Mouse (Mus musculus): Measurements from ENCODE around the gene Gdi2. TPM values are rescaled to one million over a fixed set of nuclear protein-coding genes. Genes with fewer than 3 reads are reported as not detected.

The Gdi2 gene
- total and polyA plus RNA-seq, 2 experiments from 2014 or later: 185 to 396 TPM

GRCm38 (mm10) chr13:3534146-3534545, 3.7 kb upstream of the Gdi2 start:
- no peak overlapping the region for H3K4me2 ChIP-seq (ENCODE audit: low read depth, low read length)
- H3K9ac ChIP-seq (replicated peaks; ENCODE audit: low read length): no peak overlapping the region
- ATAC-seq (no peak), DNase-seq (ENCODE audit: low spot score) (no peak)
- 0 out of 2 replicates have a peak, but pooled peaks cover under 1% of the 10 kb centered on the region for H3K4me1 ChIP-seq (ENCODE audit: insufficient read depth, low read length)
- no peak for TF ChIP-seq CTCF (IDR thresholded peaks at IDR 0.05; ENCODE audit: low read depth)
- H3K36me3 ChIP-seq (ENCODE audit: insufficient read depth, low read length): no peaks in the 10 kb centered on the region
- no peak overlapping the region for H3K27ac ChIP-seq
- no peaks in the 10 kb centered on the region for H3K9me3 ChIP-seq (ENCODE audit: low read length)
- 95% methylated on average over 4 of the region's 4 CpGs for WGBS
- H3K4me3 ChIP-seq (ENCODE audit: low read length): no peak overlapping the region
- no peaks in the 10 kb centered on the region for H3K27me3 ChIP-seq (ENCODE audit: insufficient read depth, low read length)

GRCm38 (mm10) chr13:3538223-3538968, 533 bp downstream of the Gdi2 start:
- WGBS: 1% methylated on average over 59 of the region's 59 CpGs
- ATAC-seq: peak; percentile 61
- H3K9me3 ChIP-seq (ENCODE audit: low read length): no peaks in the 10 kb centered on the region
- peak overlapping the region; percentile 100 for H3K27ac ChIP-seq
- peak; percentile 68 for DNase-seq (ENCODE audit: low spot score)
- TF ChIP-seq CTCF (IDR thresholded peaks at IDR 0.05; ENCODE audit: low read depth): no peak; the same call in 1 of the 2 replicates
- H3K4me3 ChIP-seq (ENCODE audit: low read length): peak overlapping the region; percentile 99
- H3K4me1 ChIP-seq (ENCODE audit: insufficient read depth, low read length): peaks cover 27% of the 10 kb centered on the region
- H3K9ac ChIP-seq (replicated peaks; ENCODE audit: low read length): peak overlapping the region; percentile 97
- H3K36me3 ChIP-seq (ENCODE audit: insufficient read depth, low read length): no peaks in the 10 kb centered on the region
- peak overlapping the region; percentile 87 for H3K4me2 ChIP-seq (ENCODE audit: low read depth, low read length)
- H3K27me3 ChIP-seq (ENCODE audit: insufficient read depth, low read length): no peaks in the 10 kb centered on the region

- ATAC-seq (no peak), DNase-seq (ENCODE audit: low spot score) (peak; percentile 18)
- Histone ChIP-seq H3K4me1 (ENCODE audit: insufficient read depth, low read length) (peaks cover 27% of the 10 kb centered on the region), H3K27me3 (ENCODE audit: insufficient read depth, low read length) (no peaks in the 10 kb centered on the region), H3K36me3 (ENCODE audit: insufficient read depth, low read length) (no peaks in the 10 kb centered on the region), H3K4me3 (ENCODE audit: low read length) (peak overlapping the region; percentile 99), H3K4me2 (ENCODE audit: low read depth, low read length) (peak overlapping the region; percentile 87), H3K9ac (replicated peaks; ENCODE audit: low read length) (peak overlapping the region; percentile 97), H3K27ac (peak overlapping the region; percentile 100), H3K9me3 (ENCODE audit: low read length) (no peaks in the 10 kb centered on the region)
- no peak for TF ChIP-seq CTCF (IDR thresholded peaks at IDR 0.05; ENCODE audit: low read depth)
- 1% methylated on average over 15 of the region's 15 CpGs for WGBS
These were observed 1.2 kb downstream of the Gdi2 start for GRCm38 (mm10) chr13:3538969-3539562.

DNA sequence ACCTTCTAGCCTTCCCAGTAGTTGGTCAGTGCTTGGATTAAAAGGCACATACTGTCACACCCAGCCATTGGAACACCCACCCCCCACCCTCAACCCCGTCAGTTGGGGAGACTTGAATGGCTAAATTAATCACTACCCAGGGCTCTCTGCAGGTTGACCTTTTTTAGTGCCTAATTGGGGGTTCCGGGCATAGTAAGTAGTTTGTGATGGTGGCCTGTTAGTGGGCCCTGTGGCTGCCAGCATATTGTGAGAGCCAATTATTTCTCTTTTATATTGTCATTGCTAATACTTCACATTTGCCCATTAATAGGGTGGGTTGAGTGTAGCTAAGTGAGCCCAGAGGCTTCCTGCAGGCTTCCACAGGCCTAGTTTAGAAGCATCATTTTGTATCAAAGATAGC, 2.3 kb downstream of the Gdi2 start:
- H3K9me3 ChIP-seq (ENCODE audit: low read length): no peaks in the 10 kb centered on the region

GRCm38 (mm10) chr13:3541159-3541782, 3.4 kb downstream of the Gdi2 start:
- no peaks in the 10 kb centered on the region for H3K36me3 ChIP-seq (ENCODE audit: insufficient read depth, low read length)
- no peak for TF ChIP-seq CTCF (IDR thresholded peaks at IDR 0.05; ENCODE audit: low read depth)
- ATAC-seq: no peak
- no peak overlapping the region for H3K4me3 ChIP-seq (ENCODE audit: low read length)
- no peak overlapping the region for H3K27ac ChIP-seq
- DNase-seq (ENCODE audit: low spot score): peak; percentile 55
- peak overlapping the region; percentile 87 for H3K4me2 ChIP-seq (ENCODE audit: low read depth, low read length)
- peaks cover 27% of the 10 kb centered on the region for H3K4me1 ChIP-seq (ENCODE audit: insufficient read depth, low read length)
- no peaks in the 10 kb centered on the region for H3K27me3 ChIP-seq (ENCODE audit: insufficient read depth, low read length)
- 39% methylated on average over 2 of the region's 2 CpGs for WGBS
- no peaks in the 10 kb centered on the region for H3K9me3 ChIP-seq (ENCODE audit: low read length)
- H3K9ac ChIP-seq (replicated peaks; ENCODE audit: low read length): no peak overlapping the region

More for the DNA sequence above, 2.3 kb downstream of the Gdi2 start:
- DNase-seq (ENCODE audit: low spot score) (no peak), ATAC-seq (no peak)
- peak overlapping the region; percentile 87 for H3K4me2 ChIP-seq (ENCODE audit: low read depth, low read length)
- peaks cover 27% of the 10 kb centered on the region for H3K4me1 ChIP-seq (ENCODE audit: insufficient read depth, low read length)
- H3K27ac ChIP-seq: no peak overlapping the region; the same call in 1 of the 2 replicates
- no peak for TF ChIP-seq CTCF (IDR thresholded peaks at IDR 0.05; ENCODE audit: low read depth)
- H3K4me3 ChIP-seq (ENCODE audit: low read length): peak overlapping the region; percentile 99; the same call in 1 of the 2 replicates
- WGBS: 22% methylated on average over 2 of the region's 2 CpGs
- H3K9ac ChIP-seq (replicated peaks; ENCODE audit: low read length): no peak overlapping the region; the same call in 1 of the 2 replicates
- no peaks in the 10 kb centered on the region for H3K27me3 ChIP-seq (ENCODE audit: insufficient read depth, low read length)
- no peaks in the 10 kb centered on the region for H3K36me3 ChIP-seq (ENCODE audit: insufficient read depth, low read length)

GRCm38 (mm10) chr13:3544077-3544874, 6.4 kb downstream of the Gdi2 start:
- Histone ChIP-seq H3K36me3 (ENCODE audit: insufficient read depth, low read length) (0 out of 2 replicates have a peak, but pooled peaks cover 6% of the 10 kb centered on the region), H3K27me3 (ENCODE audit: insufficient read depth, low read length) (no peaks in the 10 kb centered on the region), H3K4me1 (ENCODE audit: insufficient read depth, low read length) (peaks cover 25% of the 10 kb centered on the region), H3K4me3 (ENCODE audit: low read length) (no peak overlapping the region), H3K9me3 (ENCODE audit: low read length) (no peaks in the 10 kb centered on the region), H3K27ac (no peak overlapping the region), H3K4me2 (ENCODE audit: low read depth, low read length) (no peak overlapping the region), H3K9ac (replicated peaks; ENCODE audit: low read length) (no peak overlapping the region)
- no peak for TF ChIP-seq CTCF (IDR thresholded peaks at IDR 0.05; ENCODE audit: low read depth)
- DNase-seq (ENCODE audit: low spot score): no peak
- WGBS: 90% methylated on average over 4 of the region's 4 CpGs
- ATAC-seq: no peak
